Mouse (Mus musculus): ENCODE measurements around the gene Plet1. TPM values are rescaled to one million over a fixed set of nuclear protein-coding genes. Genes with fewer than 3 reads are reported as not detected.

Gene Plet1
- polyA plus RNA-seq, 1 experiment from 2014 or later = not detected

GRCm38 (mm10) chr9:50552206-50552605 is 57.9 kb downstream of the Plet1 start:
- no peak overlapping the region for H3K4me3 ChIP-seq (ENCODE audit: low read depth, low read length)
- no peaks in the 10 kb centered on the region for H3K36me3 ChIP-seq (ENCODE audit: control insufficient read depth, insufficient read depth, low read length)
- no peak overlapping the region for H3K4me2 ChIP-seq (ENCODE audit: low read depth, low read length, severe bottlenecking)
- H3K4me1 ChIP-seq (replicated peaks; ENCODE audit: control insufficient read depth, insufficient read depth, low read length) = peaks cover 6% of the 10 kb centered on the region; the same call in 1 of the 2 replicates
- no peak for ATAC-seq (replicated peaks; ENCODE audit: low FRiP score)
- H3K9ac ChIP-seq (ENCODE audit: low read length) = no peak overlapping the region
- no peak for DNase-seq (ENCODE audit: low spot score)
- no peaks in the 10 kb centered on the region for H3K27me3 ChIP-seq (ENCODE audit: control insufficient read depth, insufficient read depth, low read length)
- no peak overlapping the region for H3K27ac ChIP-seq (ENCODE audit: low read depth, low read length)
- no peaks in the 10 kb centered on the region for H3K9me3 ChIP-seq (ENCODE audit: control insufficient read depth, low read length)
- WGBS = 82% methylated on average over 5 of the region's 5 CpGs

DNA sequence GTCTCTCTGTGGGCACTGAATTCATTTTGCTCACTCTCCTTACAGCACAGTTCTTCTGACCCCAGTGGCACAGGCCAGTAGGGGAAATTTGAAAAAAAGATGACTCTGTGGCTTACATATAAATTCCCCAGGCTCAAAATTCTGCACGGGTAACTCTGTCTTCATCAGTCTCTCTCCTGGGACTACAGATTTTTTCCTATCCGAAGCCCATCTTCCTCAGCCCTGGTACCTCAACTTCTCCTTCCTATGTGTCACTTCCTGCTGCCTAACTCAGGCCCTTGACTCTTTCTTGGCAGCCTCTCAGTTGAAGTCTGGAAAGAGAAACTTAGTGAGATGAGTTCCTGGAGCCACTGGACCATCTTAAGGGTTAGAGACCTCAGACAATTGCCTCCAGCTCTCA is 59.2 kb downstream of the Plet1 start:
- Histone ChIP-seq H3K36me3 (ENCODE audit: control insufficient read depth, insufficient read depth, low read length) (no peaks in the 10 kb centered on the region), H3K4me1 (replicated peaks; ENCODE audit: control insufficient read depth, insufficient read depth, low read length) (peaks cover 6% of the 10 kb centered on the region; the same call in 1 of the 2 replicates), H3K9me3 (ENCODE audit: control insufficient read depth, low read length) (no peaks in the 10 kb centered on the region), H3K27me3 (ENCODE audit: control insufficient read depth, insufficient read depth, low read length) (no peaks in the 10 kb centered on the region), H3K4me3 (ENCODE audit: low read depth, low read length) (no peak overlapping the region), H3K27ac (ENCODE audit: low read depth, low read length) (no peak overlapping the region), H3K4me2 (ENCODE audit: low read depth, low read length, severe bottlenecking) (no peak overlapping the region), H3K9ac (ENCODE audit: low read length) (no peak overlapping the region)
- DNase-seq (ENCODE audit: low spot score) (no peak), ATAC-seq (replicated peaks; ENCODE audit: low FRiP score) (no peak)
- WGBS = 90% methylated on average over 2 of the region's 2 CpGs

GRCm38 (mm10) chr9:50554241-50555093 is 60.1 kb downstream of the Plet1 start, which contains the start of gene Il18:
Il18 (plus strand) TSS chr9:50554827.
- H3K27ac ChIP-seq (ENCODE audit: low read depth, low read length) = peak within 1 kb of the TSS; percentile 83
- 17% methylated on average over 12 of the region's 12 CpGs for WGBS
- DNase-seq (ENCODE audit: low spot score) = peak; percentile 86
- peak; percentile 98 for ATAC-seq (replicated peaks; ENCODE audit: low FRiP score)
- H3K27me3 ChIP-seq (ENCODE audit: control insufficient read depth, insufficient read depth, low read length) = no peaks in the 10 kb centered on the region
- H3K9me3 ChIP-seq (ENCODE audit: control insufficient read depth, low read length) = no peaks in the 10 kb centered on the region
- H3K4me3 ChIP-seq (ENCODE audit: low read depth, low read length) = peak within 1 kb of the TSS; percentile 9; the same call in 1 of the 2 replicates
- H3K4me1 ChIP-seq (replicated peaks; ENCODE audit: control insufficient read depth, insufficient read depth, low read length) = peaks cover 6% of the 10 kb centered on the region; the same call in 1 of the 2 replicates
- H3K9ac ChIP-seq (ENCODE audit: low read length) = peak within 1 kb of the TSS; percentile 37
- H3K4me2 ChIP-seq (ENCODE audit: low read depth, low read length, severe bottlenecking) = peak within 1 kb of the TSS; percentile 36
- H3K36me3 ChIP-seq (ENCODE audit: control insufficient read depth, insufficient read depth, low read length) = no peaks in the 10 kb centered on the region

- H3K4me1 ChIP-seq (replicated peaks; ENCODE audit: control insufficient read depth, insufficient read depth, low read length) = peaks cover 6% of the 10 kb centered on the region; the same call in 1 of the 2 replicates
- H3K4me2 ChIP-seq (ENCODE audit: low read depth, low read length, severe bottlenecking) = peak within 1 kb of the TSS; percentile 36
- peak within 1 kb of the TSS; percentile 37 for H3K9ac ChIP-seq (ENCODE audit: low read length)
- H3K27ac ChIP-seq (ENCODE audit: low read depth, low read length) = peak within 1 kb of the TSS; percentile 83
- DNase-seq (ENCODE audit: low spot score) (no peak), ATAC-seq (replicated peaks; ENCODE audit: low FRiP score) (peak; percentile 59)
- no peaks in the 10 kb centered on the region for H3K9me3 ChIP-seq (ENCODE audit: control insufficient read depth, low read length)
- H3K4me3 ChIP-seq (ENCODE audit: low read depth, low read length) = peak within 1 kb of the TSS; percentile 9; the same call in 1 of the 2 replicates
- no peaks in the 10 kb centered on the region for H3K36me3 ChIP-seq (ENCODE audit: control insufficient read depth, insufficient read depth, low read length)
- no peaks in the 10 kb centered on the region for H3K27me3 ChIP-seq (ENCODE audit: control insufficient read depth, insufficient read depth, low read length)
- WGBS = 5% methylated on average over 2 of the region's 2 CpGs
Measured at GRCm38 (mm10) chr9:50555094-50555446, 60.7 kb downstream of the Plet1 start, which contains the start of gene Bco2. Bco2 (minus strand) TSS chr9:50555181.

Other genes with a start within 250 kb of the Plet1 start
- 140 and 153 TPM in 2 replicates for gene Rpl10-ps3, start 149.6 kb upstream of the Plet1 start, polyA plus RNA-seq (2014; fragmentation: Nextera tagmentation; extraction: Ambion mirVana)
- gene Pts, start 34.2 kb downstream of the Plet1 start, polyA plus RNA-seq (2014; fragmentation: Nextera tagmentation; extraction: Ambion mirVana) = 77.5 and 93.5 TPM in 2 replicates
- gene Il18, start 60.3 kb downstream of the Plet1 start, polyA plus RNA-seq (2014; fragmentation: Nextera tagmentation; extraction: Ambion mirVana) = 9.6 and 10.3 TPM in 2 replicates
- gene Bco2, start 60.7 kb downstream of the Plet1 start, polyA plus RNA-seq (2014; fragmentation: Nextera tagmentation; extraction: Ambion mirVana) = 0.33 and 0.63 TPM in 2 replicates
- gene Tex12, start 66.8 kb downstream of the Plet1 start, polyA plus RNA-seq (2014; fragmentation: Nextera tagmentation; extraction: Ambion mirVana) = 0.28 TPM in 1 of 2 replicates, not detected in the other
- gene Sdhd, start 109.3 kb downstream of the Plet1 start, polyA plus RNA-seq (2014; fragmentation: Nextera tagmentation; extraction: Ambion mirVana) = 257 and 262 TPM in 2 replicates
- 318 and 323 TPM in 2 replicates for gene Timm8b, start 109.4 kb downstream of the Plet1 start, polyA plus RNA-seq (2014; fragmentation: Nextera tagmentation; extraction: Ambion mirVana)
- gene Pih1d2, start 122.8 kb downstream of the Plet1 start, polyA plus RNA-seq (2014; fragmentation: Nextera tagmentation; extraction: Ambion mirVana) = 7.2 and 8.6 TPM in 2 replicates
- 23.3 and 24.3 TPM in 2 replicates for gene Nkapd1, start 122.9 kb downstream of the Plet1 start, polyA plus RNA-seq (2014; fragmentation: Nextera tagmentation; extraction: Ambion mirVana)
- gene Dlat, start 165.3 kb downstream of the Plet1 start, polyA plus RNA-seq (2014; fragmentation: Nextera tagmentation; extraction: Ambion mirVana) = 53.2 and 57.7 TPM in 2 replicates
- 18.1 and 19.5 TPM in 2 replicates for gene Dixdc1, start 245.0 kb downstream of the Plet1 start, polyA plus RNA-seq (2014; fragmentation: Nextera tagmentation; extraction: Ambion mirVana)

Data from forebrain, embryonic 11.5 days (tissue).